Mouse (Mus musculus): Measurements from ENCODE around the gene Trafd1. TPM values are rescaled to one million over a fixed set of nuclear protein-coding genes. Genes with fewer than 3 reads are reported as not detected.
"Not testable (repeated sequence)": the region's sequence is repeated elsewhere in the genome, so short reads cannot be mapped to it uniquely, and the experiment has no call there.

Trafd1 gene
- polyA plus RNA-seq, 1 experiment from 2014 or later = 74.6 TPM

- H3K9me3 ChIP-seq = 0 out of 2 replicates have a peak, but pooled peaks cover 6% of the 10 kb centered on the region
- H3K4me3 ChIP-seq = peak overlapping the region; percentile 78
- WGBS = 45% methylated on average over 10 of the region's 10 CpGs
- H3K4me2 ChIP-seq = peak overlapping the region; percentile 71
- no peak for ATAC-seq (ENCODE audit: insufficient number of reproducible peaks, insufficient read depth, low FRiP score, low TSS enrichment, low read depth)
- peaks cover 35% of the 10 kb centered on the region for H3K36me3 ChIP-seq
- no peak overlapping the region for H3K27ac ChIP-seq
- no peaks in the 10 kb centered on the region for H3K27me3 ChIP-seq
- H3K9ac ChIP-seq = peak overlapping the region; percentile 83
- peaks cover 28% of the 10 kb centered on the region for H3K4me1 ChIP-seq
Observed at GRCm38 (mm10) chr5:121383857-121384756, 1.3 kb downstream of the Trafd1 start.

GRCm38 (mm10) chr5:121380692-121381091 lies 4.7 kb downstream of the Trafd1 start:
- H3K27me3 ChIP-seq = no peaks in the 10 kb centered on the region
- no peak overlapping the region for H3K4me3 ChIP-seq
- no peak overlapping the region for H3K9ac ChIP-seq
- 0 out of 2 replicates have a peak, but pooled peaks cover 6% of the 10 kb centered on the region for H3K9me3 ChIP-seq
- H3K4me2 ChIP-seq = no peak overlapping the region
- peaks cover 66% of the 10 kb centered on the region for H3K36me3 ChIP-seq
- ATAC-seq (ENCODE audit: insufficient number of reproducible peaks, insufficient read depth, low FRiP score, low TSS enrichment, low read depth) = no peak
- 94% methylated on average over 2 of the region's 2 CpGs for WGBS
- H3K4me1 ChIP-seq = peaks cover 13% of the 10 kb centered on the region
- no peak overlapping the region for H3K27ac ChIP-seq

GRCm38 (mm10) chr5:121378678-121379256 lies 6.7 kb downstream of the Trafd1 start:
- no peaks in the 10 kb centered on the region for H3K27me3 ChIP-seq
- 91% methylated on average over 13 of the region's 13 CpGs for WGBS
- no peak overlapping the region for H3K4me2 ChIP-seq
- no peak overlapping the region for H3K4me3 ChIP-seq
- peaks cover 83% of the 10 kb centered on the region for H3K36me3 ChIP-seq
- H3K4me1 ChIP-seq = peaks cover 5% of the 10 kb centered on the region
- H3K9ac ChIP-seq = no peak overlapping the region
- 0 out of 2 replicates have a peak, but pooled peaks cover 6% of the 10 kb centered on the region for H3K9me3 ChIP-seq
- no peak for ATAC-seq (ENCODE audit: insufficient number of reproducible peaks, insufficient read depth, low FRiP score, low TSS enrichment, low read depth)
- no peak overlapping the region for H3K27ac ChIP-seq

- ATAC-seq (ENCODE audit: insufficient number of reproducible peaks, insufficient read depth, low FRiP score, low TSS enrichment, low read depth) = not testable (repeated sequence)
- peaks cover 95% of the 10 kb centered on the region for H3K36me3 ChIP-seq
Observed at GRCm38 (mm10) chr5:121376972-121377371, 8.5 kb downstream of the Trafd1 start.

GRCm38 (mm10) chr5:121374790-121375189 lies 10.6 kb downstream of the Trafd1 start:
- Histone ChIP-seq H3K27me3 (no peaks in the 10 kb centered on the region), H3K4me2 (no peak overlapping the region), H3K9ac (no peak overlapping the region; the same call in 1 of the 2 replicates), H3K4me3 (no peak overlapping the region), H3K36me3 (peaks cover 87% of the 10 kb centered on the region), H3K9me3 (no peaks in the 10 kb centered on the region), H3K4me1 (no peaks in the 10 kb centered on the region), H3K27ac (no peak overlapping the region)
- ATAC-seq (ENCODE audit: insufficient number of reproducible peaks, insufficient read depth, low FRiP score, low TSS enrichment, low read depth) = no peak
- 87% methylated on average over 3 of the region's 3 CpGs for WGBS

More at GRCm38 (mm10) chr5:121376972-121377371, 8.5 kb downstream of the Trafd1 start:
- H3K27ac ChIP-seq, H3K4me3 ChIP-seq, H3K4me2 ChIP-seq, H3K4me1 ChIP-seq, H3K27me3 ChIP-seq, H3K9me3 ChIP-seq, H3K9ac ChIP-seq: not testable (repeated sequence)
- WGBS = 75% methylated on average over 5 of the region's 5 CpGs

- Histone ChIP-seq H3K27me3 (no peaks in the 10 kb centered on the region), H3K4me1 (no peaks in the 10 kb centered on the region), H3K4me3 (no peak overlapping the region), H3K4me2 (no peak overlapping the region), H3K36me3 (peaks cover 85% of the 10 kb centered on the region), H3K27ac (no peak overlapping the region), H3K9me3 (no peaks in the 10 kb centered on the region), H3K9ac (no peak overlapping the region)
- ATAC-seq (ENCODE audit: insufficient number of reproducible peaks, insufficient read depth, low FRiP score, low TSS enrichment, low read depth) = peak; percentile 12; the same call in 1 of the 2 replicates
- 87% methylated on average over 6 of the region's 6 CpGs for WGBS
Observed at GRCm38 (mm10) chr5:121371712-121372111, 13.7 kb downstream of the Trafd1 start.

GRCm38 (mm10) chr5:121367255-121367654 lies 18.2 kb downstream of the Trafd1 start:
- ATAC-seq (ENCODE audit: insufficient number of reproducible peaks, insufficient read depth, low FRiP score, low TSS enrichment, low read depth) = no peak
- no peaks in the 10 kb centered on the region for H3K9me3 ChIP-seq
- no peaks in the 10 kb centered on the region for H3K27me3 ChIP-seq
- WGBS = 87% methylated on average over 4 of the region's 4 CpGs
- no peaks in the 10 kb centered on the region for H3K4me1 ChIP-seq
- no peak overlapping the region for H3K4me3 ChIP-seq
- no peak overlapping the region for H3K4me2 ChIP-seq
- H3K27ac ChIP-seq = no peak overlapping the region
- peaks cover 88% of the 10 kb centered on the region for H3K36me3 ChIP-seq
- no peak overlapping the region for H3K9ac ChIP-seq

GRCm38 (mm10) chr5:121366449-121367225 lies 18.8 kb downstream of the Trafd1 start:
- H3K4me1 ChIP-seq = no peaks in the 10 kb centered on the region
- no peak for ATAC-seq (ENCODE audit: insufficient number of reproducible peaks, insufficient read depth, low FRiP score, low TSS enrichment, low read depth)
- no peaks in the 10 kb centered on the region for H3K9me3 ChIP-seq
- 78% methylated on average over 16 of the region's 16 CpGs for WGBS
- no peaks in the 10 kb centered on the region for H3K27me3 ChIP-seq
- no peak overlapping the region for H3K27ac ChIP-seq
- no peak overlapping the region for H3K4me3 ChIP-seq
- H3K4me2 ChIP-seq = no peak overlapping the region
- H3K9ac ChIP-seq = no peak overlapping the region
- peaks cover 88% of the 10 kb centered on the region for H3K36me3 ChIP-seq

- Histone ChIP-seq H3K27me3 (no peaks in the 10 kb centered on the region), H3K4me3 (no peak overlapping the region), H3K36me3 (peaks cover 99% of the 10 kb centered on the region), H3K4me1 (no peaks in the 10 kb centered on the region), H3K4me2 (no peak overlapping the region), H3K9me3 (no peaks in the 10 kb centered on the region), H3K27ac (no peak overlapping the region), H3K9ac (no peak overlapping the region)
- no peak for ATAC-seq (ENCODE audit: insufficient number of reproducible peaks, insufficient read depth, low FRiP score, low TSS enrichment, low read depth)
- 89% methylated on average over 7 of the region's 7 CpGs for WGBS
Observed at GRCm38 (mm10) chr5:121363441-121363840, 22.0 kb downstream of the Trafd1 start.

- H3K4me3 ChIP-seq = no peak overlapping the region
- H3K9me3 ChIP-seq = no peaks in the 10 kb centered on the region
- H3K36me3 ChIP-seq = peaks cover 99% of the 10 kb centered on the region
- H3K4me1 ChIP-seq = no peaks in the 10 kb centered on the region
- no peaks in the 10 kb centered on the region for H3K27me3 ChIP-seq
- H3K27ac ChIP-seq = no peak overlapping the region
- WGBS = 77% methylated on average over 5 of the region's 5 CpGs
- ATAC-seq (ENCODE audit: insufficient number of reproducible peaks, insufficient read depth, low FRiP score, low TSS enrichment, low read depth) = no peak
- H3K4me2 ChIP-seq = no peak overlapping the region
- H3K9ac ChIP-seq = no peak overlapping the region
Observed at GRCm38 (mm10) chr5:121361696-121362095, 23.7 kb downstream of the Trafd1 start.

- no peak for ATAC-seq (ENCODE audit: insufficient number of reproducible peaks, insufficient read depth, low FRiP score, low TSS enrichment, low read depth)
- 72% methylated on average over 9 of the region's 9 CpGs for WGBS
- Histone ChIP-seq H3K9me3 (no peaks in the 10 kb centered on the region), H3K4me3 (no peak overlapping the region), H3K36me3 (peaks cover 99% of the 10 kb centered on the region), H3K9ac (no peak overlapping the region), H3K4me2 (no peak overlapping the region), H3K27me3 (no peaks in the 10 kb centered on the region), H3K27ac (no peak overlapping the region), H3K4me1 (no peaks in the 10 kb centered on the region)
Observed at GRCm38 (mm10) chr5:121359229-121359628, 26.2 kb downstream of the Trafd1 start.
